Mouse (Mus musculus) G1E (cell line): ENCODE measurements around the gene C1qa. TPM values are rescaled to one million over a fixed set of nuclear protein-coding genes. Genes with fewer than 3 reads are reported as not detected.

Experiments
- ATAC-seq: 2 replicates; pipeline ENCODE4 v1.8.0; 2016; ENCODE audit warnings: mild to moderate bottlenecking; ENCODE audit not compliant: insufficient number of reproducible peaks, poor library complexity, low FRiP score, severe bottlenecking; ENCODE audit errors: extremely low read depth
- DNase-seq: peaks from one replicate; pipeline ENCODE4 v3.0.0; 2012; ENCODE audit warnings: low spot score
- H3K27me3 ChIP-seq: 2 replicates; pipeline ENCODE4 v1.6.1; 2012; ENCODE audit warnings: mild to moderate bottlenecking, low read length, inconsistent platforms; ENCODE audit not compliant: insufficient read depth
- H3K36me3 ChIP-seq: replicated peaks from 2 replicates; pipeline ENCODE3; 2012; ENCODE audit warnings: mild to moderate bottlenecking, inconsistent platforms
- H3K4me1 ChIP-seq: 2 replicates; pipeline ENCODE4 v1.6.1; 2012; ENCODE audit warnings: low read depth, low read length, inconsistent platforms, mixed read lengths; ENCODE audit not compliant: insufficient read depth
- H3K4me3 ChIP-seq: 2 replicates; pipeline ENCODE4 v1.5.1; 2012; ENCODE audit warnings: low read depth, mild to moderate bottlenecking, inconsistent platforms, low read length, moderate library complexity, mixed read lengths
- H3K9me3 ChIP-seq: replicated peaks from 2 replicates; pipeline ENCODE4 v1.6.1; 2012; ENCODE audit warnings: inconsistent platforms
- CTCF ChIP-seq: IDR thresholded peaks from 2 replicates; pipeline ENCODE4 v1.5.1; 2012; ENCODE audit warnings: low read depth, low read length, inconsistent platforms, mixed read lengths
- GATA1 ChIP-seq: IDR thresholded peaks from 2 replicates; pipeline ENCODE4 v1.6.1; 2012; ENCODE audit warnings: borderline replicate concordance, low read length, inconsistent platforms, mixed read lengths
- GATA2 ChIP-seq: IDR thresholded peaks from 2 replicates; pipeline ENCODE4 v1.6.1; 2012; ENCODE audit warnings: low read depth, low read length, inconsistent platforms, borderline replicate concordance
- POLR2AphosphoS5 ChIP-seq: IDR thresholded peaks from 2 replicates; pipeline ENCODE4 v1.6.1; 2012; ENCODE audit warnings: low read depth, low read length, inconsistent platforms; ENCODE audit not compliant: insufficient replicate concordance
- TAL1 ChIP-seq: conservative IDR thresholded peaks from 2 replicates; pipeline ENCODE4 v1.6.1; 2012; ENCODE audit warnings: low read depth, low read length, inconsistent platforms, mixed read lengths
- polyA plus RNA-seq: library from polyadenylated mRNA; stranded (reverse); fragments of >175 nt; gene quantifications from 2 replicates; pipeline ENCODE4 v1.2.3, GENCODE M21; 2012
- total RNA-seq, 2 experiments: library from RNA; stranded (forward) in 1 of 2; stranded (reverse) in 1 of 2; fragments of 200-1000 nt in 1 of 2; fragments of >200 nt in 1 of 2; fragmentation: Nextera tagmentation in 1 of 2; gene quantifications; 2 replicates each; pipeline ENCODE4 v1.2.3; 2014 to 2017

Gene C1qa
- total and polyA plus RNA-seq, 3 experiments = 7.4 TPM; not detected in 2

DNA sequence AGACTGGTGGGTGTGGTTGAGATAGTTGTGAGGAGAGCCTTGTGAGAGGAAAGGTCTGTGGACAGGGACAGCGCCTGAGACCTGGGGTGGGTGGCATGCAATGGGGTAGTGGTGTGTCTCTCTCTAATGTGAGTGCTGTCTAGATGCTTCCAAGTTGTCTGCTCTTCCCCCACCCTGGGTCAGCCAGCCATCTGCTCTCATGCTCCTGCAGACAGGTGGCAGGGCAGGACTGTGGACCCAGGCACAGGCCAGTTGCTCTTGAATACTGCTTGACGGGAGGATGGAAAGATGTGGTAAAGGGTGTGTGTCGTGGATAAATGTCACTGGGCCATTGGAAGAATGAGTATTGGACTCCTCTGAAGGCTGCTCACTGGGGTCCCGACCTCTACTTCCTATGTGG, 38.7 kb upstream of the C1qa start:
- Histone ChIP-seq H3K4me3 (no peak overlapping the region), H3K4me1 (peaks cover 7% of the 10 kb centered on the region; the same call in 1 of the 2 replicates), H3K36me3 (no peaks in the 10 kb centered on the region), H3K9me3 (no peaks in the 10 kb centered on the region), H3K27me3 (peaks cover 9% of the 10 kb centered on the region)
- DNase-seq (no peak), ATAC-seq (no peak)
- TF ChIP-seq GATA1 = no peak
- no peak for TF ChIP-seq GATA2
- TF ChIP-seq TAL1 = no peak
- TF ChIP-seq CTCF = no peak
- TF ChIP-seq POLR2AphosphoS5 = no peak

DNA sequence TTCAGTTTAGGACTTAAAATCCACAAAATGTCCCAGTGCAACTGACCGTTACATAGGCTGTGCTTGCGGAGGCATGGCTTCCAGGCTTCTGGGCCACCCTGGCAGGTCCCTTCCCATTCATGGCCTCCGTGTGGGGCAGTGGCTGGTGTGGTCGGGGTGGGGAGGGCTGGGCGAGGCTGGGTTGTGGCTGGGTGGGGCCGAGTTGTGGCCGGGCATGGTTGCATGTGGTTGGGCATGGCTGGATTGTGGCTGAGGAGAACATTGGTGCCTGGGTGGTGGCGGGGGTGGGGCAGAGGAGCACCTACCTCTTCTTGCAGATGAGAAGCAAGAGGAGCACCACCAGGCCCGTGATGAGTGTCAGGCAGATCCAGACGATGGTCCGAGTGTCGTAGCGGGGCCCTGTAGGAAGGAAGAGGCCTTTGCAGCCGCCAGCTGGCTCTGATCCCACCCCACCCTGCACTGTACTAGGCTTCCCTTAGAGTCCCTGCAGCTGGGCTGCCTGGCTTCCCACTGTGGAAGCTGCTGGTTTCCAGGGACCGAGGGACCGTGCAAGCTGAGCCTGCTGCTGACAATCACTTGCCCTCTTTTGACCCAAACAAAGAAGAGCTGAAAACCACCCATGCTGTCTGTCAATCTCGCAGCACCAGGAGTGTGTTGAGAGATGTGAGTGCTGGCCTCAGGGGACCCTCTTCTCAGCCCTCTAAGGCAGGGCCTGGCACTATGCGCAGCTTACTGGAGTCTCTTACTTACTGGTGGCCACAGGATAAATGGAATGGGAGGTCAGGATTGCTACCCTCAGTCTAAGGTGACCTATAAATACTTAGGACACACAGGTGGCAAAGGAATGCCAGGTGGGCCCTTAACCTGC, 36.4 kb upstream of the C1qa start:
- peaks cover 8% of the 10 kb centered on the region for H3K27me3 ChIP-seq
- no peak for ATAC-seq
- no peak overlapping the region for H3K4me3 ChIP-seq
- H3K4me1 ChIP-seq = peaks cover 15% of the 10 kb centered on the region
- no peak for DNase-seq
- no peaks in the 10 kb centered on the region for H3K9me3 ChIP-seq
- no peak for TF ChIP-seq GATA1
- TF ChIP-seq CTCF = no peak
- no peak for TF ChIP-seq POLR2AphosphoS5
- no peak for TF ChIP-seq TAL1
- TF ChIP-seq GATA2 = no peak
- H3K36me3 ChIP-seq = no peaks in the 10 kb centered on the region

DNA sequence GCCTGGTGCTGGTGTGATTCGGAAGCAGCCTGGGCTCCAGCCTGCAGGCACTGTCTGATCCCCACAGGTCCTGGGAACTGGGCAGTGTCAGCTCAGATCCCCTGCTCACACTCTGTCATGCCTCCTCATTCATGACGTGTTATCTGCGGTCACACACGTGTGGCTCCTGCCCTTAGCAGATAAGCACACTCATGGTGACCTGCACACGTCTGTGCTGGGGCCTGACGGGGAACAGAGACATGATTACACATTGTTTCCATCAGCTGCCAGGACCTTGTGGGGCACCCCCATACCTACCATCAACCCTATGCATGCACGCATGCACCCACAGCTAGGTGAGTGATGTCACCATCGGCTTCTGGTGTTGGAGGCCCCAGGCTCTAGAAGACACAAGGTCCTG, 31.9 kb upstream of the C1qa start:
- no peak for DNase-seq
- H3K27me3 ChIP-seq = peaks cover 5% of the 10 kb centered on the region
- TF ChIP-seq TAL1 (no peak), GATA2 (no peak), GATA1 (no peak), CTCF (no peak)
- ATAC-seq = no peak
- H3K36me3 ChIP-seq = no peaks in the 10 kb centered on the region
- H3K4me3 ChIP-seq = no peak overlapping the region
- H3K4me1 ChIP-seq = peaks cover 15% of the 10 kb centered on the region
- no peaks in the 10 kb centered on the region for H3K9me3 ChIP-seq

DNA sequence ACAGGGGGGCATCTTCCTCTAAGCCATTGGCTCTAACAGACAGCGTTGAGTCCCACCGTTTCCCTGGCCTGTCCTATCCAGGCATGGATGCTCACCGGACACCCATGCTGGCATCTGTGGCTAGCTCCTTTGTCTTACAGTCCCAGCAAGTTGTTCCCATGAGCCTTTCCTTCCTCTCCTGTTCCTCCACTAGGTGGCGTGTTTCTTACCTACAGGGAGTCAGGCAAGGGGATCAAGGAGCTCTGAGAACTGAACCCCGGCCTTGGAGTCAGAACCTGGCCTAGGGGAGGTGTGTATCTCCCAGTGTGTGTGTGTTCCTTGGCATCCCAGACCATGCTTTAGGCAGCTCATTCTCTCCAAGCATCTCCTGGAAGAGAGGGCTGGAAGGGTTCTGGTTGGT, 30.3 kb upstream of the C1qa start:
- no peak for ATAC-seq
- Histone ChIP-seq H3K36me3 (no peaks in the 10 kb centered on the region), H3K4me1 (peaks cover 8% of the 10 kb centered on the region), H3K9me3 (no peaks in the 10 kb centered on the region), H3K4me3 (no peak overlapping the region), H3K27me3 (peaks cover 5% of the 10 kb centered on the region)
- TF ChIP-seq GATA1 = no peak
- no peak for TF ChIP-seq POLR2AphosphoS5
- peak; percentile 24 for DNase-seq

DNA sequence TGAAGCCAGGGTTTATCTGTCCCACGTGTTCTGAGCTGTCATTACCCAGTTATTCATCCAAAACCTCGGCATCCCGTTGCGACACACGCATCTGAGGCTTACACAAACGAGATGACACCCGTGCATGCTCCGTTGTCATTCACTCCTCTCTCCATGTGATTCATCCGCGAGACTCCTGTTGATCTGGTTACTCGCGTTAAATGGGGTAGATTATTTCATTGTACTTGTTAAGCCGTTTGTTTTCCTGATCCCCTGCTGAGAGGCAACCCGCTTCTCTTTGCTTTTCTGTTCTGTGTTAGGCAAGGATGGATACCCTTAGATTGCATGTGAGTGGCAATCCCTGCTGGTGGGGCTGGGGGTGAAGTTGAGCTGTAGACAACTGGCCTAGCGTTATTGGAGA, 27.2 kb upstream of the C1qa start:
- no peak for TF ChIP-seq TAL1
- no peak for TF ChIP-seq POLR2AphosphoS5
- TF ChIP-seq GATA2 = no peak
- TF ChIP-seq CTCF = no peak
- no peak for TF ChIP-seq GATA1
- ATAC-seq (no peak), DNase-seq (no peak)
- no peaks in the 10 kb centered on the region for H3K9me3 ChIP-seq
- no peaks in the 10 kb centered on the region for H3K36me3 ChIP-seq
- no peak overlapping the region for H3K4me3 ChIP-seq
- no peaks in the 10 kb centered on the region for H3K27me3 ChIP-seq
- peaks cover 8% of the 10 kb centered on the region for H3K4me1 ChIP-seq

DNA sequence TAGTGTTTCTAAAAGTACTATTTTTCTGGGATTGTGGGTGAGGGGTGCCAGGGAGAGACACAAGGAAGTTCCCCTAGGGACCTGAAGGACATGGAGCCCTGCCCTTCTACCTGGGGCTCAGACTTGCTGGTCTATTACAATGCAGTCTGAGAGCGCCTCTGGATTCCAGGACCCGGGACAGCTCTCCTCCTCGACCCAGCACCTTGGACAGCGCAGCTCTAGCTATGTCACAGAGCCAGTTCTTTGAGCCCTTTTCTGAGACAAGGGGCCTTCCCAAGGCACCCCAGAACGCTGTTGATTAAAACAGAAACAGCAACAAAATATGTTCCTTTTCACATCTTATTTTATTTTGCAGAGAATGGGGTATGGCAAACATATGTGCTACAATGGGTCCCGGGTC, 25.9 kb upstream of the C1qa start:
- H3K4me3 ChIP-seq = no peak overlapping the region
- H3K36me3 ChIP-seq = no peaks in the 10 kb centered on the region
- DNase-seq (peak; percentile 47), ATAC-seq (no peak)
- H3K27me3 ChIP-seq = no peaks in the 10 kb centered on the region
- H3K4me1 ChIP-seq = no peaks in the 10 kb centered on the region
- no peak for TF ChIP-seq POLR2AphosphoS5
- TF ChIP-seq CTCF = no peak
- no peak for TF ChIP-seq GATA1
- no peak for TF ChIP-seq TAL1
- no peak for TF ChIP-seq GATA2
- no peaks in the 10 kb centered on the region for H3K9me3 ChIP-seq
